Mouse (Mus musculus): ENCODE measurements at regions not wholly inside any gene's neighbourhood (a gene's known extent, or its start where the extent isn't known, plus 50 kb on each side); places are given as distances from the start of the nearest gene placed in this dataset.

GRCm38 (mm10) chr13:99058131-99058970 lies 74.0 kb upstream of the 1700024P04Rik start:
- TF ChIP-seq CTCF (IDR thresholded peaks at IDR 0.05; ENCODE audit: low read depth, low read length) (no peak), POLR2A (IDR thresholded peaks at IDR 0.05; ENCODE audit: insufficient read depth, low read length) (no peak)
